Mouse (Mus musculus): ENCODE data around the gene Polr1e. TPM values are rescaled to one million over a fixed set of nuclear protein-coding genes. Genes with fewer than 3 reads are reported as not detected.

Polr1e gene
- total and polyA plus RNA-seq, 3 experiments: 37.2 to 87.7 (median 78.6) TPM

- Histone ChIP-seq H3K4me3 (replicated peaks in 1 of 3; ENCODE audit: low read depth in 2 of 3, low read length in 2 of 3, poor library complexity in 1 of 3) (no peak overlapping the region), H3K9me3 (replicated peaks; ENCODE audit: low read length) (no peaks in the 10 kb centered on the region), H3K36me3 (replicated peaks in 1 of 2; ENCODE audit: control insufficient read depth in 1 of 2, insufficient read depth in 1 of 2, low read length in 1 of 2) (no peaks in the 10 kb centered on the region), H3K9ac (ENCODE audit: insufficient read depth, low read depth) (no peak overlapping the region), H3K79me2 (replicated peaks; ENCODE audit: control insufficient read depth, extremely low read depth, insufficient read depth, poor library complexity, severe bottlenecking) (no peaks in the 10 kb centered on the region), H3K27me3 (replicated peaks) (no peaks in the 10 kb centered on the region), H3K4me2 (ENCODE audit: insufficient read depth, low read depth, poor library complexity, severe bottlenecking) (no peak overlapping the region), H3K4me1 (ENCODE audit: control insufficient read depth in 1 of 2, insufficient read depth in 2 of 2) (peaks cover 0 to 31% of the 10 kb centered on the region in 2 experiments; a peak in 3 of 4 replicates), H3K27ac (ENCODE audit: insufficient read depth, low read depth) (no peak overlapping the region)
- DNase-seq (ENCODE audit: extremely low read depth): no peak
- in situ Hi-C loops (cut with MboI; ENCODE audit: low pct_ligation_motif_present, low pct_unique_long_range_greater_than_20kb, low sequenced_read_pairs): no loop called here
- dilution Hi-C loops (cut with MboI; ENCODE audit: extremely low pct_ligation_motif_present, extremely low pct_unique_long_range_greater_than_20kb, low sequenced_read_pairs): no loop called here
- TF ChIP-seq NELFE (IDR thresholded peaks at IDR 0.05; ENCODE audit: low read depth, low read length) (no peak), ZMIZ1 (IDR thresholded peaks at IDR 0.05; ENCODE audit: low read depth, low read length) (no peak), NRF1 (IDR thresholded peaks at IDR 0.05; ENCODE audit: low read depth, low read length) (no peak), CHD2 (IDR thresholded peaks at IDR 0.05; ENCODE audit: low read length) (no peak), GABPA (IDR thresholded peaks at IDR 0.05; ENCODE audit: insufficient replicate concordance, low read depth, low read length) (no peak), HCFC1 (IDR thresholded peaks at IDR 0.05; ENCODE audit: low read depth, low read length) (no peak), BHLHE40 (IDR thresholded peaks at IDR 0.05; ENCODE audit: low read depth, low read length) (no peak), RAD21 (IDR thresholded peaks at IDR 0.05; ENCODE audit: low read depth, low read length) (no peak), KAT2A (IDR thresholded peaks at IDR 0.05; ENCODE audit: insufficient replicate concordance, low read length) (no peak), EP300 (IDR thresholded peaks at IDR 0.05; ENCODE audit: low read length) (no peak), USF2 (conservative IDR thresholded peaks at IDR 0.05; ENCODE audit: low read depth, low read length) (no peak), MEF2A (IDR thresholded peaks at IDR 0.05; ENCODE audit: borderline replicate concordance, low read depth, low read length) (no peak), ETS1 (conservative IDR thresholded peaks at IDR 0.05; ENCODE audit: low read depth, low read length) (no peak), SMC3 (IDR thresholded peaks at IDR 0.05; ENCODE audit: low read depth, low read length) (no peak), ELF1 (IDR thresholded peaks at IDR 0.05; ENCODE audit: low read depth, low read length) (no peak), POLR2AphosphoS2 (IDR thresholded peaks at IDR 0.05; ENCODE audit: low read depth, low read length) (no peak), ZNF384 (IDR thresholded peaks at IDR 0.05; ENCODE audit: low read depth, low read length) (no peak), POLR2A (IDR thresholded peaks at IDR 0.05; ENCODE audit: low read depth, low read length) (no peak)
Measured at GRCm38 (mm10) chr4:45064577-45064976, 46.2 kb downstream of the Polr1e start.

GRCm38 (mm10) chr4:45066036-45066730 is 47.8 kb downstream of the Polr1e start:
- H3K9me3 ChIP-seq (replicated peaks; ENCODE audit: low read length): no peaks in the 10 kb centered on the region
- no peak overlapping the region for H3K4me2 ChIP-seq (ENCODE audit: insufficient read depth, low read depth, poor library complexity, severe bottlenecking)
- in situ Hi-C loops (cut with MboI; ENCODE audit: low pct_ligation_motif_present, low pct_unique_long_range_greater_than_20kb, low sequenced_read_pairs) (no loop called here), dilution Hi-C loops (cut with MboI; ENCODE audit: extremely low pct_ligation_motif_present, extremely low pct_unique_long_range_greater_than_20kb, low sequenced_read_pairs) (no loop called here)
- H3K4me3 ChIP-seq (replicated peaks in 1 of 3; ENCODE audit: low read depth in 2 of 3, low read length in 2 of 3, poor library complexity in 1 of 3): no peak overlapping the region
- TF ChIP-seq MAZ (IDR thresholded peaks at IDR 0.05; ENCODE audit: low read depth, low read length) (no peak), ZMIZ1 (IDR thresholded peaks at IDR 0.05; ENCODE audit: low read depth, low read length) (no peak)
- DNase-seq (ENCODE audit: extremely low read depth): peak; percentile 11
- no peak overlapping the region for H3K9ac ChIP-seq (ENCODE audit: insufficient read depth, low read depth)
- H3K27ac ChIP-seq (ENCODE audit: insufficient read depth, low read depth): no peak overlapping the region
- peaks cover 3 to 36% of the 10 kb centered on the region in 2 experiments for H3K4me1 ChIP-seq (ENCODE audit: control insufficient read depth in 1 of 2, insufficient read depth in 2 of 2)
- H3K27me3 ChIP-seq (replicated peaks): no peaks in the 10 kb centered on the region
- no peaks in the 10 kb centered on the region for H3K36me3 ChIP-seq (replicated peaks in 1 of 2; ENCODE audit: control insufficient read depth in 1 of 2, insufficient read depth in 1 of 2, low read length in 1 of 2)
- no peaks in the 10 kb centered on the region for H3K79me2 ChIP-seq (replicated peaks; ENCODE audit: control insufficient read depth, extremely low read depth, insufficient read depth, poor library complexity, severe bottlenecking)
